Mouse (Mus musculus): ENCODE results near the gene Mnd1.

The Mnd1 gene

DNA sequence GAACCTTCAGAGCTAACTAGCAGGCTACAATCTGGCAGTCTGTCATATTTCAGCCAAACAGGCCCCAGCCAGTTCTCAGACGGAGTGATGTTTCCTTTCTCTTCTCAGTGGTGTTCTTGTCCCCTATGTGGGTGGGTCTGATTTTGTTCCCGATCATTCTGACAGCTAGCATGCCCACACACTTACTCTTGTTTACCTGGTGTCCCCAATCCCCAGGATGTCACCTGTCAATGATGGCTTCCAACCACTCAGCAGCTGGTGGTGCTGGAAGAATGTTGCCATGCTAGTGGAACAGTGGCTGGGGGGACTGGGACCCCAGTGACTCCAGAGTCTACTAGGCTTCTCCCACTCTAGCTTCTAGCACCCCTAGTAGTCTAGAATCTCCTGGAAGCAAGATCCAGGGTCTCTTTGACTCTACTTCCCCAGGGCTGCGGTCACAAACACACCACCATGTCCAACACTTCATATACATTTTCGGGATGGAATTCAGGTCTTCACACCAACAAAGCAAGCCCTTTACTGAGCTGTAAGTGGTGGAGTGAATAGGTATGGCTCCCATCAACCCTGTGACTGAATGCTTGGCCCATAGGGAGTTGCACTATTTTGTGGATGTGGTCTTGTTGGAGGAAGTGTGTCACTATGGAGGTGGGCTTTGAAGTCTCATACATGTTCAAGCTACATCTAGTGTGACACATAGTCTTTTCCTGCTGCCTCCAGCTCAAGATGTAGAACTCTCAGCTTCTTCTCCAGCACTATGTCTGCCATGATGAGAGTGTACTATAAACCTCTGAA, 2.2 kb upstream of the Mnd1 start:
- DNase-seq (ENCODE audit: low spot score), result no peak

DNA sequence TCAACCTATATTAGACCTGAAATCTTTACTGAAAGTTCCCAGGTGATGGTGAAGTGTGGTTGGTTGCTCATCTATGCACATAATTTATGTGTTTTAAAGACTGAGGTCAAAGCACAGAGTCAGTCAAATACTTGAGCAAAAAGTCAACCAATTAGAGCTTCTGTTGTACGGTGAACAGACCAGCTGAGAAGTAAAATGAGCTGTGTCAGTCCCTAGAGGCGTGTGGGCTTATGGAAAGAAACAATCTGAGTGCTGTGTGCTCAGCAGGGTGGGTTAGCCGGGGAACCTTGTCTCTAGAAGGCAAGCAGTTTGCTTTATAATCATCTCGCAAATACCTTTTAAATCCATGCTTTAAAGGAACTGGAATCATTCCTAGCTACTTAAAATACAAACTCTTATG, 1.4 kb upstream of the Mnd1 start:
- no peak for DNase-seq (ENCODE audit: low spot score)

GRCm38 (mm10) chr3:84156105-84156504, 519 bp upstream of the Mnd1 start:
- no peak for DNase-seq (ENCODE audit: low spot score)

- DNase-seq (ENCODE audit: low spot score), result no peak
These were observed 440 bp downstream of the Mnd1 start for GRCm38 (mm10) chr3:84155146-84155545.

GRCm38 (mm10) chr3:84154721-84155141, 855 bp downstream of the Mnd1 start:
- DNase-seq (ENCODE audit: low spot score), result no peak

- no peak for DNase-seq (ENCODE audit: low spot score)
These were observed 5.8 kb downstream of the Mnd1 start for GRCm38 (mm10) chr3:84149831-84150230.

- DNase-seq (ENCODE audit: low spot score), result no peak
These were observed 14.6 kb downstream of the Mnd1 start for GRCm38 (mm10) chr3:84140947-84141346.

GRCm38 (mm10) chr3:84136509-84136908, 19.1 kb downstream of the Mnd1 start:
- no peak for DNase-seq (ENCODE audit: low spot score)

DNA sequence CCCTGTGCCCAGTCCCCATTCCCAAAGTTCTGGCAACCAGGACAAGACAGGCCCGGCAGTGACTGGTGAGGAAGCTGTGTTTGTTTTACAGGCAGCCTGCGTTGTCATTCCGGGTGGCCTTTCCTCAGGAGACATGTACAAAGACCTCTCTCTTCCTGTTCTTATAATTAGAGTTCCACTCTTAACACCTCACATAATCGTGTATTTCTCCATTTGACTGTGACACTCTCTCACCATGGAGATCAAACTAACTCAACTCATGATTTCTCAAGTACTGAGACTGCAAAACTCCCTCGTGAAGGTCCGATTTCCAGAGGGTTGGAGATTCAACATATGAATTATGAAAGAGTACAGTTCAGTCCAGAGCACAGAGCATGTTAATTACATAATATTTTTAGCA, 19.7 kb downstream of the Mnd1 start:
- no peak for DNase-seq (ENCODE audit: low spot score)

DNA sequence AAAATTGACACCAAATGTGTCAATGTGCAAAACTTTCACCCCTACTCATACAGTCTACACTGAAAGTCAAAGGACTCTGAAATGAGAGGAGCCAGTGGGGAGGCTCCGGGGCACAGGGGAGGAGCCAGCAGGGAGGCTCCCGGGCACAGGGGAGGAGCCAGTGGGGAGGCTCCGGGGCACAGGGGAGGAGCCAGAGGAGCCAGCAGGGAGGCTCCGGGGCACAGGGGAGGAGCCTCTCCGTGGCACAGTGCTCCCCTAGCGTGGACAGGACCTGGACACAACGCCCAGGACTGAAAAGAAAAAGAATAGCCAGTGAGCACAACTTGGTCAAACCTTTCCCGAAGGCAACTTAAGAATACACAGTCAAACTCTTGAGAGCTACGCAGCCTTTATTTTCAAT, 20.2 kb downstream of the Mnd1 start:
- DNase-seq (ENCODE audit: low spot score), result no peak

- no peak for DNase-seq (ENCODE audit: low spot score)
These were observed 24.2 kb downstream of the Mnd1 start for GRCm38 (mm10) chr3:84131369-84131768.

- DNase-seq (ENCODE audit: low spot score), result no peak
These were observed 24.8 kb downstream of the Mnd1 start for GRCm38 (mm10) chr3:84130776-84131175.

GRCm38 (mm10) chr3:84128871-84129870, 26.4 kb downstream of the Mnd1 start:
- DNase-seq (ENCODE audit: low spot score), result no peak

DNA sequence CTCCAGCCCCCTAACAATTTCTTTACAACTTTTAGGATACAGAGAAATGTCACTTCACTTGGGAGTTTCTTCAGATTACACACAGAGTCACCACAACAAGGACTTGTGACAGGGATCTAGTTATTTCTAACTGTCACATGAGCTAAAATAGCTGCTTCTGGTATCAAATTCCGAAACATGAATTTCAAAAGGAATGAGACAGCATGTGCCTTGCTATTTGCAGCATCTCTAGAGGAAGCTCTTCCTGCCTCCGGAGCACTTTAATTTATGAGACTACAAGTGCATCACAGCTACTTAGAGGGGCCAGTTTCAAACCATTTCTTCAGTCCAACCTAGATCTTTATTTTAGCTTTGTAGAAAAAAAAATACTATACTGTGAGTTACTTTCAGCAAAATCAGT, 28.2 kb downstream of the Mnd1 start:
- no peak for DNase-seq (ENCODE audit: low spot score)

- no peak for DNase-seq (ENCODE audit: low spot score)
These were observed 28.9 kb downstream of the Mnd1 start for GRCm38 (mm10) chr3:84126721-84127120.

DNA sequence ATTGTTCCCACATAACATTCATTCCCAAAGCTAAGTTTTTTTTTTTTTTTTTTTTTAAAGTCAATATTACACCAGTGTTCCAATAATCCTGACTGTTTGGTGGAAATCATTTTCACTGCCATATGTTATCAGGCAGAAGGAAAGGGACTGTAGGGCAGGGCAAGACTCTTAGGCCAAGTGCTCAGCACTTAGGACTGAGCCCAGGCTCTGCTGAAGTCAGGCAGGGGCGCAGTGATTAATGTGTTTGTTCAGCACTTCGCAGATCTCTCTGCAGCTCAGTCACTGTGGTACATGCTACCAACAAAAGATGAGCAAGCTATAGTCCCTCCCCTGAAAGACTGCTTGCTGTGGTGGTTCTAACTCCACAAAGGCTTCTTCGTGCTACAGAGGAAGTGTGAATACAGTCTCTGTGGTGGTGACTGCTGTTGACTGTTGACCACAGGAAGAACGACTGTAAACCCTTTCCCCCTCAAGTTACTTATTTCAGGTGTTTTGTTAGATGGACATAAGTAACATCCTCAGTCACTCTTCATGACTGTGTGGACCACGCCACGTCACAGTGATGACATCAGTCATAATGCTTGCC, 29.8 kb downstream of the Mnd1 start:
- DNase-seq (ENCODE audit: low spot score), result no peak

DNA sequence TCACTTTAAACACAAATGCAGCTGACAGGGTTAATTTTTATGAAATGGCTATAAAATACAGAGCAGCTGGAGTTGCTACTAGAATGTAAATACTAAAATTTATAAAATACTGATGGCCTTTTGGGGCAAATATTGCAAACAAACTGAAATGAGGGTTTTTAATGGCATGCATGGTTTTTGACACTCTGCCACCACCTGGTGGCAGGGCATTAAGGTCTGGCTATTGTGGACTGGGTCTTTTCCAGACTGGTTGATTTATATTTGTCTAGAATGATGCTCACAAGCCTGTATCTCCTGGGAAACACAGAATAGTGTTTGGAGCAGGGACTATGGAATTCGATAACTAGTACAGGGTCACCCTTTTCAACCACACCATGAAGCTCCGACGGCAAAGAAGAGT, 32.1 kb downstream of the Mnd1 start:
- DNase-seq (ENCODE audit: low spot score), result no peak

- DNase-seq (ENCODE audit: low spot score), result no peak
These were observed 36.9 kb downstream of the Mnd1 start for GRCm38 (mm10) chr3:84118718-84119117.

- DNase-seq (ENCODE audit: low spot score), result no peak
These were observed 37.4 kb downstream of the Mnd1 start for GRCm38 (mm10) chr3:84118178-84118577.

- no peak for DNase-seq (ENCODE audit: low spot score)
These were observed 47.0 kb downstream of the Mnd1 start for GRCm38 (mm10) chr3:84108614-84109013.

GRCm38 (mm10) chr3:84106106-84106505, 49.5 kb downstream of the Mnd1 start:
- no peak for DNase-seq (ENCODE audit: low spot score)

DNA sequence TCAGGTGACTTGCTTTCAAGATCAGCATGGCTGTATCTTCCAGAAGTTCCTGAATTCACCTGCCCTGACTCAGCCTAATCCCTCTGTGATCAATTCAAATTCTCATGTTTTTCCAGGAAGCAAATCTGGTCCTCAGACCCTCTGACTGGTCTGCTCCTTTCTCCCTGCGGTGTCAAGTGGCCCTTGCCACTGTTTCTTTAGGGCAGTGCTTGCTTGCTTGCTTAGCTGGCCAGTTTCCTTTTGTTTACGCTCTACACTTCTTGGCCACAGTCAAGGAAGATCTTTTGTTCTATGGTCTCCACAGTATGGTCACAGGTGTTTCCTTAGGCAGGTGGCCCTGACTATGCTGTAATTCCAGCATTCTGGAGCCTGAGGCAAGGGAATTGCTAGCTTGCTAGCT, 52.0 kb downstream of the Mnd1 start:
- DNase-seq (ENCODE audit: low spot score), result no peak

- no peak for DNase-seq (ENCODE audit: low spot score)
These were observed 62.7 kb downstream of the Mnd1 start for GRCm38 (mm10) chr3:84092875-84093274.
